Mouse (Mus musculus): Measurements from ENCODE around the gene Ddx46. TPM values are rescaled to one million over a fixed set of nuclear protein-coding genes. Genes with fewer than 3 reads are reported as not detected.

The Ddx46 gene
- polyA plus RNA-seq, 1 experiment from 2014 or later = 45.1 TPM

DNA sequence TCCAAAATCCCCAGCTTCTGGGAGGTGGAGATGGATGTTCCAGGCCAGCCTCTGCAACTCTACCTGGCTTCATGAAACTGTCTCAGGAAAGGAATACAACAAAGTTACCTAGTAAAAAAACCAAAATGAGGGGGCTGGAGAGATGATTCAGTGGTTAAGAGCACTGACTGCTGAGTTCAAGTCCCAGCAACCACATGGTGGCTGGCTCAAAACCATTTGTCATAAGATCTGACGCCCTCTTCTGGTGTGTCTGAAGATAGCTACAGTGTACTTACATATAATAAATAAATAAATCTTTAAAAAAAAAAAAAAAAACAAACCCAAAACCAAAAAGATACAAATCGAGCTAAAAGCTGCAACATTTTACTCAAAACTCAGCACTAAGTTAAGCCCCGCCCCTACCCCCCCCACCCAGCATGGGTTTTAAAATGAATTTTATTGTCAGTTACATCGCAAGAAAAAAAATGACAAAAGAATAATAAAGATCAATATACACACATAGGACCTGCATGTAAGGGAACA, 91.8 kb downstream of the Ddx46 start:
- Histone ChIP-seq H3K9ac (replicated peaks) (peak overlapping the region; percentile 85), H3K4me3 (replicated peaks) (peak overlapping the region; percentile 58), H3K9me3 (no peaks in the 10 kb centered on the region), H3K36me3 (peaks cover 44% of the 10 kb centered on the region), H3K4me1 (replicated peaks) (no peaks in the 10 kb centered on the region), H3K27me3 (no peaks in the 10 kb centered on the region), H3K4me2 (peak overlapping the region; percentile 58), H3K27ac (peak overlapping the region; percentile 99)
- WGBS = 5% methylated on average over 4 of the region's 4 CpGs
- ATAC-seq (ENCODE audit: insufficient number of reproducible peaks, insufficient read depth, low FRiP score, low TSS enrichment, low read depth) = no peak

DNA sequence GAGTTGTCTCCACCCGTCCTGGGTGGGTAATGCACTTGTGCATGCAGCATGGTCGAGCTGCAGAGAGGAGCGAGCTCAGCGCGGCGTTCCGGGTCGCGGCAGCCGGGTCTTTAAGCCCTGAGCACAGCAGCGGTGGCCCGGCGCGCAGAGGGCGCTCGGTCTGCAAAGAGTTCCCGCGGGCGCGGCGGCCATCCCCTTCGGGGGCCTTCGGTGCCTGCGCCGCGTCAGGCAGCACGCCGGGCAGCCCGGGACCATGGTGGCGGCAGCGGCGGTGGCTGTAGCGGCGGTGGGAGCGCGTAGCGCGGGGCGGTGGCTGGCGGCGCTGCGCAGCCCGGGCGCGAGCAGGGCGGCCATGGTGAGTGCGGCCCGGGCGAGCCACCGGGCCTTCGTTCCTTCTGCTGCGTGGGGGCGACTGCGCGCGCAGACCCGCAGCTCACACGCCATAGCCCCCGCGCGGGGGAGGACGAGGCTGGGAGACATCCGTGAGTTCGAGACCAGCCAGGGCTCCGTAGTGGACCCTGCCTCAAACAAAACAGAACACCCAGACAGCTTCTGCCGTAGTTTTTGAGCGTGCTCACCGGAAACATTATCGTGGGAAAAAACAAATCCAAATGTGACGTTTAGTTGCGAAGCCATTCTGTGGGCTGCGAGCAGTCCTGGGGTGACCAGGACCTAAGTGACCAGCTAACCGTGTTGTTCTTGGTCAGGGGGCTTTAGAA, 92.5 kb downstream of the Ddx46 start, which contains the start of gene Pcbd2:
Gene Pcbd2, plus strand, starts transcription at position 249 of the 719 bp plus-strand sequence.
- Histone ChIP-seq H3K9ac (replicated peaks) (peak within 1 kb of the TSS; percentile 85), H3K27me3 (no peaks in the 10 kb centered on the region), H3K4me2 (peak within 1 kb of the TSS; percentile 58), H3K27ac (peak within 1 kb of the TSS; percentile 99), H3K36me3 (peaks cover 39% of the 10 kb centered on the region), H3K9me3 (no peaks in the 10 kb centered on the region), H3K4me1 (replicated peaks) (no peaks in the 10 kb centered on the region), H3K4me3 (replicated peaks) (peak within 1 kb of the TSS; percentile 58)
- peak; percentile 73 for ATAC-seq (ENCODE audit: insufficient number of reproducible peaks, insufficient read depth, low FRiP score, low TSS enrichment, low read depth)
- WGBS = under 1% methylated on average over 73 of the region's 73 CpGs

DNA sequence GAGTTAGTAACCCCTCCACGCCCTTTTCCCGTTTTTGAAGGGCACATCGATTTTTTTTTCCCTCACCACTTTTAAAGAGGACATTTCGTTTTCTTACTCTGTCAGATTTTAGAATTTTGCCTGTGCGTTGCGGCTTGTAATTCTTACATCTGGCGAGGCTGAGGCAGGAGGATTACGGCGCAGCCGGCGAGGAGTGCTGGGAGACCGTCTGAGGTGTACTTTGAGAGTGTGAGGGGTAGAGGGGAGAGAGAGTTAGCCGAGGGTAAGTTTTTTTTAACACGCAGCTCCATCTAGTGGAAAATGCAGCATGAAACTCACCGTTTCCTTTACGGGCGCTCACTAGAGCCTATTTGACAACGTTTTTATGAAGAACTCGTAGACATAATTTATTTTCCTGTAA, 93.0 kb downstream of the Ddx46 start:
- H3K9me3 ChIP-seq = no peaks in the 10 kb centered on the region
- H3K36me3 ChIP-seq = peaks cover 35% of the 10 kb centered on the region
- no peaks in the 10 kb centered on the region for H3K4me1 ChIP-seq (replicated peaks)
- no peaks in the 10 kb centered on the region for H3K27me3 ChIP-seq
- peak overlapping the region; percentile 99 for H3K27ac ChIP-seq
- H3K4me2 ChIP-seq = peak overlapping the region; percentile 58
- H3K9ac ChIP-seq (replicated peaks) = peak overlapping the region; percentile 85
- 2% methylated on average over 19 of the region's 19 CpGs for WGBS
- ATAC-seq (ENCODE audit: insufficient number of reproducible peaks, insufficient read depth, low FRiP score, low TSS enrichment, low read depth) = no peak
- peak overlapping the region; percentile 58 for H3K4me3 ChIP-seq (replicated peaks)

DNA sequence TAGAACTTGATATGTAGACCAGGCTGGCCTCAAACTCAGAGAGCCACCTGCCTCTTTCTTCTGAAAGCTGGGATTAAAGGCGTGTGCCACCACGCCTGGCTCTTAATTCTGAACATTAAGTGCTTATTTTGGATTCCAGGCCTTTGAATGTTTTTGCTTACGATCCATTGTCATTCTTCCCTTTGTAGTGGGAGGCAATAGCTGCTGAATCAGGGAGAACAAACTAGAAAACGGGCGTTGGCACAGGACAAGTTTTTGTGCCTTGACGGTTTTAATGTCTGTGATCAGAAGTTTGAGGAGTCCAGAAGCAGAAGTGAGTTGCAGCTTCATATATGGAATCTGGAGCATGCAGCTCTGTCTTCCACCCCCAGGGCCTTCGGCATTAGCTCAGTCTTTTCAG, 95.9 kb downstream of the Ddx46 start:
- Histone ChIP-seq H3K36me3 (peaks cover 8% of the 10 kb centered on the region), H3K9ac (replicated peaks) (no peak overlapping the region), H3K9me3 (no peaks in the 10 kb centered on the region), H3K4me3 (replicated peaks) (no peak overlapping the region), H3K27me3 (no peaks in the 10 kb centered on the region), H3K27ac (no peak overlapping the region), H3K4me2 (no peak overlapping the region), H3K4me1 (replicated peaks) (peaks cover 22% of the 10 kb centered on the region)
- ATAC-seq (ENCODE audit: insufficient number of reproducible peaks, insufficient read depth, low FRiP score, low TSS enrichment, low read depth) = no peak
- 87% methylated on average over 7 of the region's 7 CpGs for WGBS

Other genes with a start within 250 kb of the Ddx46 start
- gene Slc34a1, start 236.8 kb upstream of the Ddx46 start, polyA plus RNA-seq (2016; fragmentation: Nextera tagmentation; extraction: Ambion mirVana) = not detected in 2 replicates
- gene Pfn3, start 219.8 kb upstream of the Ddx46 start, polyA plus RNA-seq (2016; fragmentation: Nextera tagmentation; extraction: Ambion mirVana) = not detected in 2 replicates
- gene F12, start 208.2 kb upstream of the Ddx46 start, polyA plus RNA-seq (2016; fragmentation: Nextera tagmentation; extraction: Ambion mirVana) = 0.18 TPM in 1 of 2 replicates, not detected in the other
- gene Grk6, start 190.0 kb upstream of the Ddx46 start, polyA plus RNA-seq (2016; fragmentation: Nextera tagmentation; extraction: Ambion mirVana) = 66.6 and 69.1 TPM in 2 replicates
- 0.67 and 1.1 TPM in 2 replicates for gene Prr7, start 170.8 kb upstream of the Ddx46 start, polyA plus RNA-seq (2016; fragmentation: Nextera tagmentation; extraction: Ambion mirVana)
- 361 and 375 TPM in 2 replicates for gene Dbn1, start 146.9 kb upstream of the Ddx46 start, polyA plus RNA-seq (2016; fragmentation: Nextera tagmentation; extraction: Ambion mirVana)
- gene Pdlim7, start 121.4 kb upstream of the Ddx46 start, polyA plus RNA-seq (2016; fragmentation: Nextera tagmentation; extraction: Ambion mirVana) = 154 and 158 TPM in 2 replicates
- 2.4 and 2.7 TPM in 2 replicates for gene Dok3, start 105.7 kb upstream of the Ddx46 start, polyA plus RNA-seq (2016; fragmentation: Nextera tagmentation; extraction: Ambion mirVana)
- 77.3 and 80.1 TPM in 2 replicates for gene Ddx41, start 98.4 kb upstream of the Ddx46 start, polyA plus RNA-seq (2016; fragmentation: Nextera tagmentation; extraction: Ambion mirVana)
- gene Fam193b, start 63.9 kb upstream of the Ddx46 start, polyA plus RNA-seq (2016; fragmentation: Nextera tagmentation; extraction: Ambion mirVana) = 65.1 and 69.4 TPM in 2 replicates
- gene Tmed9, start 61.3 kb upstream of the Ddx46 start, polyA plus RNA-seq (2016; fragmentation: Nextera tagmentation; extraction: Ambion mirVana) = 122 and 133 TPM in 2 replicates
- 31.5 and 34.7 TPM in 2 replicates for gene B4galt7, start 35.1 kb upstream of the Ddx46 start, polyA plus RNA-seq (2016; fragmentation: Nextera tagmentation; extraction: Ambion mirVana)
- 59.1 and 60.5 TPM in 2 replicates for gene Caml, start 12.0 kb upstream of the Ddx46 start, polyA plus RNA-seq (2016; fragmentation: Nextera tagmentation; extraction: Ambion mirVana)
- 78.7 and 84.5 TPM in 2 replicates for gene B230219D22Rik, start 58.1 kb downstream of the Ddx46 start, polyA plus RNA-seq (2016; fragmentation: Nextera tagmentation; extraction: Ambion mirVana)
- gene Txndc15, start 79.6 kb downstream of the Ddx46 start, polyA plus RNA-seq (2016; fragmentation: Nextera tagmentation; extraction: Ambion mirVana) = 94.1 and 95.8 TPM in 2 replicates
- gene Pcbd2, start 92.3 kb downstream of the Ddx46 start, polyA plus RNA-seq (2016; fragmentation: Nextera tagmentation; extraction: Ambion mirVana) = 42.0 and 46.8 TPM in 2 replicates
- 0.15 TPM in 1 of 2 replicates, not detected in the other for gene Catsper3, start 149.5 kb downstream of the Ddx46 start, polyA plus RNA-seq (2016; fragmentation: Nextera tagmentation; extraction: Ambion mirVana)
- gene Pitx1, start 201.2 kb downstream of the Ddx46 start, polyA plus RNA-seq (2016; fragmentation: Nextera tagmentation; extraction: Ambion mirVana) = 174 and 206 TPM in 2 replicates